Mouse (Mus musculus) intestine, postnatal 0 days (tissue): ENCODE results near the gene Ascl4. TPM values are rescaled to one million over a fixed set of nuclear protein-coding genes. Genes with fewer than 3 reads are reported as not detected.
A peak's percentile ranks its signal among the peaks of the same experiment; 100 is the strongest.

Experiments used
- ATAC-seq: fragments of 200-750 bp; cut with Nextera tagmentation; 2 replicates; pipeline ENCODE4 v1.8.0; 2017; ENCODE audit warnings: mild to moderate bottlenecking, moderate TSS enrichment, moderate library complexity
- H3K27ac ChIP-seq: fragments of 300-500 bp; sonication (generic); 2 replicates; pipeline ENCODE4 v1.5.1; 2014; ENCODE audit warnings: mild to moderate bottlenecking, low read depth, low read length, moderate library complexity
- H3K27me3 ChIP-seq: fragments of 300-500 bp; sonication (generic); replicated peaks from 2 replicates; pipeline ENCODE4 v1.6.1; 2014; ENCODE audit warnings: low read length, mixed read lengths; ENCODE audit not compliant: control insufficient read depth, insufficient read depth
- H3K36me3 ChIP-seq: fragments of 300-500 bp; sonication (generic); 2 replicates; pipeline ENCODE4 v1.6.1; 2014; ENCODE audit warnings: mild to moderate bottlenecking, moderate library complexity; ENCODE audit not compliant: control insufficient read depth, insufficient read depth
- H3K4me1 ChIP-seq: fragments of 300-500 bp; sonication (generic); replicated peaks from 2 replicates; pipeline ENCODE4 v1.6.1; 2014; ENCODE audit warnings: antibody characterized with exemption, low read length, mixed read lengths; ENCODE audit not compliant: control insufficient read depth, insufficient read depth
- H3K4me2 ChIP-seq: fragments of 300-500 bp; sonication (generic); replicated peaks from 2 replicates; pipeline ENCODE4 v1.6.1; 2014; ENCODE audit warnings: low read depth, mild to moderate bottlenecking, moderate library complexity
- H3K4me3 ChIP-seq: fragments of 300-500 bp; sonication (generic); 2 replicates; pipeline ENCODE4 v1.5.1; 2014; ENCODE audit warnings: low read depth, low read length
- H3K9ac ChIP-seq: fragments of 300-500 bp; sonication (generic); 2 replicates; pipeline ENCODE4 v1.6.1; 2014; ENCODE audit warnings: mild to moderate bottlenecking, low read depth, low read length
- H3K9me3 ChIP-seq: fragments of 300-500 bp; sonication (generic); 2 replicates; pipeline ENCODE4 v1.6.1; 2016; ENCODE audit warnings: mixed run types; ENCODE audit not compliant: control insufficient read depth
- CTCF ChIP-seq: sonication (generic); IDR thresholded peaks from 2 replicates; pipeline ENCODE4 v1.5.1; 2016; ENCODE audit warnings: low read depth, mild to moderate bottlenecking, control low read depth, antibody characterized with exemption, moderate library complexity
- WGBS: fragments of 180-500 bp; shearing (Covaris S2); extraction: QIAGEN DNeasy Blood & Tissue Kit; methylation state at CpG from one replicate; pipeline ENCODE4 v1.1.7; 2014; 5-methylcytosine and 5-hydroxymethylcytosine counted together
- polyA plus RNA-seq: library from polyadenylated mRNA; unstranded; fragments of >200 nt; fragmentation: Nextera tagmentation; extraction: Ambion mirVana; gene quantifications from 2 replicates; pipeline ENCODE4 v1.2.1, GENCODE M21; 2015

The Ascl4 gene
- polyA plus RNA-seq, 1 experiment from 2014 or later = 0.20 TPM

DNA sequence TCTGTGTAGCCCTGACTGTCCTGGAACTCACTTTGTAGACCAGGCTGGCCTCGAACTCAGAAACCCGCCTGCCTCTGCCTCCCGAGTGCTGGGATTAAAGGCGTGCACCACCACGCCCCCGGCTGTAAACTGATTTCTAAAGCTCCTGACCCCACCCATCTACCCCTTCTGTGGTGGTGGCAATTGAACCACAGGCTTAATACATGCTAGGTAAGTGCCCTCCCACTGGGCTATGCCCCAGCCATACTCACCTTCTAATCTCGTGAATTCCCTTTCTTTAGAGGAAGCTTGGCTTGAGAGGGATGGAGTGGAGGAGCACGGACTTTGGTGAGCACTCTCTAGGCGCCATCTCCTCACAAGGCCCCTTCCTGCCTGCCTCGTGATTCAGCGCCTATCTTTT is 2.5 kb downstream of the Ascl4 start:
- 0 out of 2 replicates have a peak, but pooled peaks cover 3% of the 10 kb centered on the region for H3K4me1 ChIP-seq
- H3K9me3 ChIP-seq = no peaks in the 10 kb centered on the region
- H3K9ac ChIP-seq = no peak overlapping the region
- no peak overlapping the region for H3K4me2 ChIP-seq
- TF ChIP-seq CTCF = no peak
- H3K4me3 ChIP-seq = no peak overlapping the region
- H3K27ac ChIP-seq = no peak overlapping the region
- peaks cover 12% of the 10 kb centered on the region for H3K27me3 ChIP-seq
- H3K36me3 ChIP-seq = no peaks in the 10 kb centered on the region
- 88% methylated on average over 9 of the region's 11 CpGs for WGBS
- no peak for ATAC-seq

DNA sequence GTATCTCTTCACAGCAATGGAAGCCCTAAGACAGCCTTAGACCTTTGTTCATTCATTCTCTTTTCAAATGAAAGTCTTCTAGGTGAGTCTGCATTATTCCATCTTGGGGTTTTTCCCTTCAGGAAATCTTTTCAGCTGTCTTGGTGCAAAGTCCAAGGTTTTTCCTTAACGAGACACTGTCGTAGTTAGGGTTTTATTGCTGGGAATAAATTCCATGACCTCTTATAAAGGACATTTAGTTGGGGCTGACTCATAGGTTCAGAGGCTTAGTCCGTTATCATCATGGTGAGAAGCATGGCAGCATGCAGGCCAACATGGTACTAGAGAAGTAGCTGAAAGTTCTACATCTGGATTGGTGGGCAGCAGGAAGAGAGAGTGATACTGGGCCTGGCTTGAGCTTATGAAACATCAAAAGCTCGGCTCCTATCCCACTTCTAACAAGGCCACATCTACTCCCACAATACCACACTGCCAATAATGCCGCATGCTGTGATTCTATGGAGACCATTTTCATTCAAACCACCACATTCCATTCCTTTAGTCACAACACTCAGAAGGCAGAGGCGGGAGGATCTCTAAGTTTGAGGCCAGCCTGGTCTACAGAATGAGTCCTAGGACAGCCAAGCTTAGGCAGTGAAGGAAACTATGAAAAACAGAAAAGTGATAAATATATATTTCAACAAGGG is 8.9 kb downstream of the Ascl4 start:
- Histone ChIP-seq H3K27ac (peak overlapping the region; percentile 31; the same call in 1 of the 2 replicates), H3K9me3 (0 out of 2 replicates have a peak, but pooled peaks cover 2% of the 10 kb centered on the region), H3K36me3 (peaks cover 53% of the 10 kb centered on the region), H3K4me2 (no peak overlapping the region), H3K27me3 (no peaks in the 10 kb centered on the region), H3K4me3 (no peak overlapping the region), H3K9ac (no peak overlapping the region), H3K4me1 (no peaks in the 10 kb centered on the region)
- TF ChIP-seq CTCF = no peak
- 79% methylated on average over 6 of the region's 6 CpGs for WGBS
- ATAC-seq = peak; percentile 64

- H3K36me3 ChIP-seq = peaks cover 67% of the 10 kb centered on the region
- 95% methylated on average over 8 of the region's 8 CpGs for WGBS
- H3K9ac ChIP-seq = no peak overlapping the region
- no peak for ATAC-seq
- no peak overlapping the region for H3K27ac ChIP-seq
- H3K4me2 ChIP-seq = no peak overlapping the region
- H3K4me1 ChIP-seq = no peaks in the 10 kb centered on the region
- no peak overlapping the region for H3K4me3 ChIP-seq
- TF ChIP-seq CTCF = no peak
- no peaks in the 10 kb centered on the region for H3K27me3 ChIP-seq
- H3K9me3 ChIP-seq = no peaks in the 10 kb centered on the region
Measured at GRCm38 (mm10) chr10:85948483-85949196, 21.2 kb downstream of the Ascl4 start.

DNA sequence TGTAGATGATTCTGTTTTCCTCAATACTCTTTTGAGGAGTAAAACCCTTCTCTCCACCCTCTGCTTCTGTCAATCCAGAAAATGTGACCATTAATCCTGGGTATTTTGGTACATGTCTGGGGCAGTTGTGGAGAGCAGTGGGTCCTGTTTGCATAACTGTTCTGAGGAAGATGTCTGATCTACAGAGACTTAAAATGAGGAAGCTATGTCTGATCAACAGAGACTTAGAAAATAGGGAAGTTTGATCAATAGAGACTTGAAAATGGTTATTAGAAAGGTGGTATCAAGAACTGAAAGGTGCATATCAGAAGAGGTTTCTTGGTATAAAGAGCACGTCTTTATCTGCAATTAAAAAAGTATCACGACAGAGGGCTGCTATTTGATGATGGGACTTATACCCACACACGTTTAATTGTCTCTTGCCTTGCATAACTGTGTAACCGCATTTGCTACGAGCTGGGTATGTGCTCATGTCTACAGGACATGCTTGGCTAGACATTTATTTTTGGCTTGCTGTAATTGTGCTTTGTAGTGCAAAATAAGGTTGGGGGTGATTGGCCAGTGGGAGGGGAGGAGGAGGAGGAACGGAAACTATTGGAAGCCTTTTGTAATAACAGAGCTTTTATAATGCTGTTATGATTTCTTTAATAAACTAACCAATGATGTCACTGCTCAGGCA is 24.4 kb downstream of the Ascl4 start:
- H3K36me3 ChIP-seq = peaks cover 46% of the 10 kb centered on the region
- no peak for TF ChIP-seq CTCF
- 87% methylated on average over 6 of the region's 6 CpGs for WGBS

DNA sequence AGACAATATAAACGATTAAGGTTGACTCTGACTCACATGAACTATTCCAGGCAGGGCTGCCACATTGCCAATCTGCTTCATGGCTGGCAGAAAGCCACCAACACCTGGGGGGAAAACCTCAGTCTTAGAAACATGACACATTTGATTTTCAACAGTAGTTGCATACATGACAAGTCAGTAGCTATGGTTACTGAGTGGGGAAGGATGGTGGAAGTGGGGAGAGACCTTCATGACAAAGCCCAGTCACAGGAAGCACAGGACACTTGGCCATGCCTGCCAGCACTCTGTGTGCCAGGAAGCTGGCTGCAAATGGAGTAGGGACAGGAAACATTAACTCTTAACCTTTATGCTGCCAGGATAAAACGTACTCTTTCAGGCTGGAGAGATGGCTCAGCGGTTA is 25.9 kb downstream of the Ascl4 start:
- no peak overlapping the region for H3K4me3 ChIP-seq
- no peak for TF ChIP-seq CTCF
- 64% methylated on average over 3 of the region's 3 CpGs for WGBS
- no peaks in the 10 kb centered on the region for H3K4me1 ChIP-seq
- H3K27ac ChIP-seq = no peak overlapping the region; the same call in none of the 2 replicates
- no peak overlapping the region for H3K9ac ChIP-seq
- H3K4me2 ChIP-seq = no peak overlapping the region
- ATAC-seq = no peak
- H3K27me3 ChIP-seq = no peaks in the 10 kb centered on the region
- no peaks in the 10 kb centered on the region for H3K9me3 ChIP-seq
- H3K36me3 ChIP-seq = peaks cover 40% of the 10 kb centered on the region

More for the DNA sequence above, 24.4 kb downstream of the Ascl4 start:
- Histone ChIP-seq H3K4me1 (no peaks in the 10 kb centered on the region), H3K9ac (no peak overlapping the region), H3K9me3 (no peaks in the 10 kb centered on the region), H3K27ac (no peak overlapping the region), H3K4me2 (no peak overlapping the region), H3K27me3 (no peaks in the 10 kb centered on the region), H3K4me3 (no peak overlapping the region)
- ATAC-seq = no peak

DNA sequence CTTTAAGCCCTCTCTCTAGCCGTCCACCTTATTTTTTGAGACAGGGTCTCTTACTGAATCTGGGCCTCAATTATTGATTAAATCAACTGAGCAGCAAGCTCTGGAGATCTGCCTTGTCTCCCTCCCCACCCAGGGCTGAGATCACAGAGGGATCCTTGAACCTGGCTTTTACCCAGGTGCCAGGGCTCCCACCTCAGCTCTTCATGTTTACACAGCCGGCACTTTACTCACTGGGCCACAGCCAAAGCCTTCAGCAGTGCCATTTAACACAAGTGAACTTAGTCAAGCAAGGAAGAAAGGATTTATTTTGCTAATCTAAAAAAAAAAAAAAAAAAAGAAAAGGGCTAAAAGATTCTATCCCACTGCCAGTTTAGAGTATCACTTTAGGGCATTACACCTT is 26.9 kb downstream of the Ascl4 start:
- H3K27me3 ChIP-seq = no peaks in the 10 kb centered on the region
- TF ChIP-seq CTCF = no peak
- H3K36me3 ChIP-seq = peaks cover 30% of the 10 kb centered on the region
- H3K27ac ChIP-seq = no peak overlapping the region
- H3K4me2 ChIP-seq = no peak overlapping the region
- no peak overlapping the region for H3K9ac ChIP-seq
- 61% methylated on average over 2 of the region's 2 CpGs for WGBS
- no peak for ATAC-seq
- no peaks in the 10 kb centered on the region for H3K4me1 ChIP-seq
- no peaks in the 10 kb centered on the region for H3K9me3 ChIP-seq
- no peak overlapping the region for H3K4me3 ChIP-seq
